Mouse (Mus musculus) bone marrow, adult 2 months (tissue): ENCODE measurements around the gene Rrp12.

Experiments used
- CTCF ChIP-seq: fragments of 200-500 bp; IDR thresholded peaks from 2 replicates; pipeline ENCODE4 v1.5.1; 2011; ENCODE audit warnings: low read length, control low read depth; ENCODE audit not compliant: control insufficient read depth, insufficient read depth
- POLR2A ChIP-seq: fragments of 200-500 bp; IDR thresholded peaks from 2 replicates; pipeline ENCODE4 v1.6.1; 2011; ENCODE audit warnings: low read depth, mild to moderate bottlenecking, control low read depth, low read length, borderline replicate concordance; ENCODE audit not compliant: control insufficient read depth

DNA sequence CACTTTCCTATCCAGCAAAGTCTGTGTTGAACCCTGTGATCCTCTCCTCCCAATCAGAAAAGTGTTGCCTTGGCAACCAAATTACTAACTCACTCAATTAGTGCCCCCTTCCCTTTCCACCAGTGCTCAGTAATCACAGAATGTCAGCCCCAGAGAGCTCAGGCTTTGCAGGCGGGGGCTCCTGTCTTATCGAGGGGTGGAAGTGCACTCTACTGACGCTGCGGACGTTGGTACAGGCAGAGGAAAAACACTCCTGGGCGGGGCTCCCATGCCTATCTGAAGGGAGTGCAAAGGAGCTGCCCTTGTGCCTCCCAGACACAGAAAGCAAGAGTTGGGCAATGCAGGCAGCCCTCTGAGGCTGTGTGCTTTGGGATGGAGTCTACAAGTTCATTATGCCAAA, 60.2 kb downstream of the Rrp12 start:
- TF ChIP-seq CTCF (no peak), POLR2A (no peak)
